Comparison of ENCODE assay signal across 14 mouse cellular contexts in genomic region chr11:84749490-84750349, GRCm38 (mm10).
DNase-seq lines count a peak whose midpoint lies in the region; ATAC-seq and TF ChIP-seq lines count a peak whose summit lies in the region.
"Had no signal": no experiment of that assay in that cellular context is flagged by ENCODE, and none has a peak within 500 bp of the region (broad histone marks: within the 10 kb centered on the region; RNA-seq: fewer than 3 reads in every experiment).

No protein-coding gene starts in this region.

- no peaks in the 10 kb centered on the region for H3K9me3 ChIP-seq in hindbrain, embryonic 12.5 days (replicated peaks)
- no peaks in the 10 kb centered on the region for H3K9me3 ChIP-seq in hindbrain, embryonic 11.5 days (ENCODE audit: control insufficient read depth, low read length)
- no peaks in the 10 kb centered on the region for H3K9me3 ChIP-seq in midbrain, embryonic 13.5 days
- no peaks in the 10 kb centered on the region for H3K9me3 ChIP-seq in midbrain, embryonic 10.5 days (replicated peaks)
- H3K9me3 ChIP-seq: neural tube, embryonic 12.5 days had no signal

- H3K4me2 ChIP-seq in hindbrain, embryonic 12.5 days (replicated peaks): no peak overlapping the region
- no peak overlapping the region for H3K4me2 ChIP-seq in hindbrain, embryonic 11.5 days (replicated peaks; ENCODE audit: low read depth, low read length)
- H3K4me2 ChIP-seq in midbrain, embryonic 13.5 days (replicated peaks): no peak overlapping the region
- H3K4me2 ChIP-seq: forebrain, embryonic 12.5 days; midbrain, embryonic 11.5 days; neural tube, embryonic 12.5 days had no signal

- WGBS in hindbrain, embryonic 12.5 days: 40% methylated on average over 12 of the region's 12 CpGs
- WGBS in hindbrain, embryonic 11.5 days: 42% methylated on average over 12 of the region's 12 CpGs
- 39% methylated on average over 12 of the region's 12 CpGs for WGBS in midbrain, embryonic 13.5 days
- WGBS in midbrain, embryonic 10.5 days: 46% methylated on average over 12 of the region's 12 CpGs

- H3K9ac ChIP-seq in hindbrain, embryonic 12.5 days: no peak overlapping the region
- H3K9ac ChIP-seq in hindbrain, embryonic 11.5 days (ENCODE audit: low read depth, low read length): no peak overlapping the region
- no peak overlapping the region for H3K9ac ChIP-seq in midbrain, embryonic 13.5 days (replicated peaks)
- H3K9ac ChIP-seq: forebrain, embryonic 12.5 days; neural tube, embryonic 12.5 days had no signal

- H3K4me1 ChIP-seq in hindbrain, embryonic 12.5 days: peaks cover 29% of the 10 kb centered on the region
- H3K4me1 ChIP-seq in hindbrain, embryonic 11.5 days (replicated peaks; ENCODE audit: control insufficient read depth, insufficient read depth, low read length): peaks cover 2% of the 10 kb centered on the region; the same call in 1 of the 2 replicates
- H3K4me1 ChIP-seq in midbrain, embryonic 13.5 days (replicated peaks): peaks cover 27% of the 10 kb centered on the region
- peaks cover 24% of the 10 kb centered on the region for H3K4me1 ChIP-seq in midbrain, embryonic 10.5 days

- H3K36me3 ChIP-seq in hindbrain, embryonic 12.5 days: no peaks in the 10 kb centered on the region
- no peaks in the 10 kb centered on the region for H3K36me3 ChIP-seq in hindbrain, embryonic 11.5 days (ENCODE audit: control insufficient read depth, insufficient read depth, low read length)
- no peaks in the 10 kb centered on the region for H3K36me3 ChIP-seq in midbrain, embryonic 13.5 days
- H3K36me3 ChIP-seq in midbrain, embryonic 10.5 days: no peaks in the 10 kb centered on the region
- H3K36me3 ChIP-seq: forebrain, embryonic 12.5 days; neural tube, embryonic 12.5 days had no signal

- no peak for TF ChIP-seq POLR2A in brain, embryonic 14.5 days (IDR thresholded peaks at IDR 0.05; ENCODE audit: borderline replicate concordance, extremely low read depth, insufficient read depth, insufficient read length, poor library complexity, severe bottlenecking)

- H3K27ac ChIP-seq in hindbrain, embryonic 12.5 days: peak overlapping the region; percentile 36
- H3K27ac ChIP-seq in hindbrain, embryonic 11.5 days (ENCODE audit: low read depth, low read length): no peak overlapping the region
- no peak overlapping the region; the same call in 1 of the 2 replicates for H3K27ac ChIP-seq in midbrain, embryonic 13.5 days
- no peak overlapping the region for H3K27ac ChIP-seq in midbrain, embryonic 10.5 days (replicated peaks)
- H3K27ac ChIP-seq: forebrain, embryonic 12.5 days; neural tube, embryonic 12.5 days had no signal

- DNase-seq in hindbrain, embryonic 11.5 days (ENCODE audit: low spot score): no peak
- DNase-seq in midbrain, embryonic 10.5 days (ENCODE audit: low spot score): no peak
- DNase-seq in brain, embryonic 14.5 days (ENCODE audit: low read depth): peak; percentile 49
- DNase-seq in heart, postnatal 4 days: no peak
- no peak for DNase-seq in cerebellum, postnatal 36 days
- DNase-seq: heart, adult 11 months; heart, postnatal 36 days; right cerebral cortex, postnatal 14 days had no signal

- no peak for TF ChIP-seq CTCF in brain, embryonic 14.5 days (IDR thresholded peaks at IDR 0.05; ENCODE audit: borderline replicate concordance, extremely low read depth, insufficient read depth, insufficient read length)

- H3K27me3 ChIP-seq in hindbrain, embryonic 12.5 days: peaks cover 16% of the 10 kb centered on the region; the same call in 1 of the 2 replicates
- no peaks in the 10 kb centered on the region; the same call in none of the 2 replicates for H3K27me3 ChIP-seq in hindbrain, embryonic 11.5 days (ENCODE audit: control insufficient read depth, insufficient read depth, low read length)
- H3K27me3 ChIP-seq in midbrain, embryonic 13.5 days: 0 out of 2 replicates have a peak, but pooled peaks cover 4% of the 10 kb centered on the region
- H3K27me3 ChIP-seq in midbrain, embryonic 10.5 days (ENCODE audit: low read depth, poor library complexity, severe bottlenecking): peaks cover 41% of the 10 kb centered on the region
- H3K27me3 ChIP-seq: neural tube, embryonic 12.5 days had no signal

- H3K4me3 ChIP-seq in hindbrain, embryonic 12.5 days: no peak overlapping the region
- H3K4me3 ChIP-seq in hindbrain, embryonic 11.5 days (ENCODE audit: low read depth, low read length): no peak overlapping the region
- no peak overlapping the region for H3K4me3 ChIP-seq in midbrain, embryonic 13.5 days (replicated peaks)
- H3K4me3 ChIP-seq in midbrain, embryonic 10.5 days: no peak overlapping the region
- H3K4me3 ChIP-seq: forebrain, embryonic 12.5 days; neural tube, embryonic 12.5 days had no signal

- peak; percentile 74 for ATAC-seq in hindbrain, embryonic 12.5 days (ENCODE audit: low FRiP score)
- no peak for ATAC-seq in hindbrain, embryonic 11.5 days (ENCODE audit: low FRiP score)
- peak; percentile 72 for ATAC-seq in midbrain, embryonic 13.5 days
- ATAC-seq in megakaryocyte-erythroid progenitor cell, adult 5-6 weeks (replicated peaks; ENCODE audit: low FRiP score, low TSS enrichment, poor library complexity, severe bottlenecking): 0 out of 2 replicates have a peak, but pooled peaks have one; percentile 41
